Mouse (Mus musculus) erythroblast, embryonic 14.5 days (primary cell): Measurements from ENCODE around the gene Kars.

Source experiments
- GATA1 ChIP-seq: IDR thresholded peaks from 2 replicates; pipeline ENCODE4 v1.6.1; 2012; ENCODE audit warnings: low read length, inconsistent platforms, mixed read lengths
- TAL1 ChIP-seq: IDR thresholded peaks from 3 replicates; pipeline ENCODE4 v1.6.1; 2012; ENCODE audit warnings: low read length, inconsistent platforms, mixed read lengths

DNA sequence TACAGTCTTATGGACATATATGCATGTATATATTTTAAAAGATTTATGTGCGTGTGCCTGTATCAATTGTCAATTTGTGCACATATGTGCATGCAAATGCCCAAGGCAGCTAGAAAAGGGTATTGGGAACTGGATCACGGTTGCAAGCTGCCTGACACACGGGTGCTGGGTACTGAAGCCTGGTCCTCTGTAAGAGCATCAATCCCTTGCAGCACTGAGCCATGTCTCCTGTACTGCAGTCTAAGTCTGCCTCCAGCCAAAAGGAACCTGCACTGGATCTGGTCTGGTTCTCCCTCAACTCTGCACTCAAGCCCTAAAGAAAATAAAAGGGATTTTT is 18.5 kb downstream of the Kars start:
- no peak for TF ChIP-seq GATA1
- no peak for TF ChIP-seq TAL1
